Mouse (Mus musculus): Measurements from ENCODE around the gene Slc51b. TPM values are rescaled to one million over a fixed set of nuclear protein-coding genes. Genes with fewer than 3 reads are reported as not detected.

The Slc51b gene
- total RNA-seq, 4 experiments from 2014 or later: not detected

GRCm38 (mm10) chr9:65374468-65375162 lies 48.1 kb downstream of the Slc51b start:
- DNase-seq (ENCODE audit: low spot score): peak; percentile 24

GRCm38 (mm10) chr9:65372449-65372848 lies 50.3 kb downstream of the Slc51b start:
- DNase-seq (ENCODE audit: low spot score): peak; percentile 28

- DNase-seq (ENCODE audit: low spot score): no peak
Observed at GRCm38 (mm10) chr9:65371756-65372155, 51.0 kb downstream of the Slc51b start.

- DNase-seq (ENCODE audit: low spot score): no peak
Observed at GRCm38 (mm10) chr9:65365721-65366120, 57.0 kb downstream of the Slc51b start.

GRCm38 (mm10) chr9:65363684-65364083 lies 59.1 kb downstream of the Slc51b start:
- DNase-seq (ENCODE audit: low spot score): no peak

Other genes with a start within 250 kb of the Slc51b start
- 1 to 10 TPM; 3.4 to 4.5 (median 3.7) TPM for gene Parp16, start 227.6 kb downstream of the Slc51b start, total RNA-seq (2022)
- gene Cilp, start 157.8 kb downstream of the Slc51b start, total RNA-seq (2022): 1 to 10 TPM; 1.5 to 2.8 (median 2.4) TPM
- gene Clpx, start 128.7 kb downstream of the Slc51b start, total RNA-seq (2022): 100 to 1,000 TPM in 2 of 4 experiments, 10 to 100 TPM in 2; 82.7 to 113 (median 100) TPM
- 10 to 100 TPM; 13.3 to 16.8 (median 16.0) TPM for gene Pdcd7, start 76.9 kb downstream of the Slc51b start, total RNA-seq (2022)
- gene Ubap1l, start 61.9 kb downstream of the Slc51b start, total RNA-seq (2022): under 1 TPM in 2 of 4 experiments, not detected in 2; 0.27 to 0.40 TPM
- gene Kbtbd13, start 31.3 kb downstream of the Slc51b start, total RNA-seq (2022): 1 to 10 TPM; 2.4 to 3.6 (median 3.1) TPM
- gene Rasl12, start 24.4 kb downstream of the Slc51b start, total RNA-seq (2022): 1 to 10 TPM; 5.5 to 8.0 (median 6.0) TPM
- 1 to 10 TPM; 5.4 to 7.9 (median 6.9) TPM for gene Mtfmt, start 12.8 kb upstream of the Slc51b start, total RNA-seq (2022)
- gene Spg21, start 38.0 kb upstream of the Slc51b start, total RNA-seq (2022): 10 to 100 TPM; 12.9 to 17.1 (median 15.9) TPM
- not detected for gene Ankdd1a, start 97.2 kb upstream of the Slc51b start, total RNA-seq (2022)
- 10 to 100 TPM in 3 of 4 experiments, 1 to 10 TPM in 1; 7.4 to 12.3 (median 10.8) TPM for gene Plekho2, start 157.1 kb upstream of the Slc51b start, total RNA-seq (2022)
- gene Pif1, start 164.2 kb upstream of the Slc51b start, total RNA-seq (2022): not detected
- gene Rbpms2, start 206.7 kb upstream of the Slc51b start, total RNA-seq (2022): 10 to 100 TPM; 24.9 to 28.7 (median 26.5) TPM
- gene Oaz2, start 245.0 kb upstream of the Slc51b start, total RNA-seq (2022): 100 to 1,000 TPM; 182 to 262 (median 217) TPM